Mouse (Mus musculus) small intestine, adult 2 months (tissue): ENCODE results near the gene Myzap. TPM values are rescaled to one million over a fixed set of nuclear protein-coding genes. Genes with fewer than 3 reads are reported as not detected.

ENCODE experiments used
- H3K27ac ChIP-seq: fragments of 200-500 bp; 2 replicates; pipeline ENCODE4 v1.5.1; 2012; ENCODE audit warnings: low read depth, low read length, control low read depth, inconsistent platforms; ENCODE audit not compliant: insufficient read depth
- H3K27me3 ChIP-seq: fragments of 200-500 bp; 2 replicates; pipeline ENCODE4 v1.6.1; 2012; ENCODE audit warnings: mild to moderate bottlenecking, moderate library complexity, low read length, inconsistent platforms; ENCODE audit not compliant: control insufficient read depth, insufficient read depth
- H3K36me3 ChIP-seq: fragments of 200-500 bp; 2 replicates; pipeline ENCODE4 v1.6.1; 2012; ENCODE audit warnings: mild to moderate bottlenecking, low read length, control low read depth, inconsistent platforms; ENCODE audit not compliant: control insufficient read depth, insufficient read depth
- H3K4me1 ChIP-seq: fragments of 200-500 bp; 2 replicates; pipeline ENCODE4 v1.6.1; 2012; ENCODE audit warnings: low read length, inconsistent platforms, mixed read lengths; ENCODE audit not compliant: control insufficient read depth, insufficient read depth, insufficient read length
- H3K4me3 ChIP-seq: fragments of 200-500 bp; 2 replicates; pipeline ENCODE4 v1.5.1; 2012; ENCODE audit warnings: low read depth, mild to moderate bottlenecking, control low read depth, inconsistent platforms, low read length, moderate library complexity
- CTCF ChIP-seq: fragments of 200-500 bp; IDR thresholded peaks from 2 replicates; pipeline ENCODE4 v1.5.1; 2012; ENCODE audit warnings: low read depth, mild to moderate bottlenecking, control low read depth, inconsistent platforms, low read length, moderate library complexity, mixed read lengths; ENCODE audit not compliant: insufficient replicate concordance, insufficient read length; ENCODE audit errors: extremely low read depth
- POLR2A ChIP-seq: fragments of 200-500 bp; IDR thresholded peaks from 2 replicates; pipeline ENCODE4 v1.6.1; 2012; ENCODE audit warnings: low read depth, mild to moderate bottlenecking, control low read depth, inconsistent platforms, low read length, moderate library complexity
- WGBS: fragments of 180-500 bp; shearing (Covaris S2); methylation state at CpG from one replicate; pipeline ENCODE4 v1.1.7; 2018; 5-methylcytosine and 5-hydroxymethylcytosine counted together
- polyA plus RNA-seq: library from polyadenylated mRNA; depleted of rRNA; stranded (reverse); fragments of >200 nt; gene quantifications from 2 replicates; pipeline ENCODE4 v1.2.3, GENCODE M21; 2012

The Myzap gene
- polyA plus RNA-seq, 1 experiment: 14.2 TPM

DNA sequence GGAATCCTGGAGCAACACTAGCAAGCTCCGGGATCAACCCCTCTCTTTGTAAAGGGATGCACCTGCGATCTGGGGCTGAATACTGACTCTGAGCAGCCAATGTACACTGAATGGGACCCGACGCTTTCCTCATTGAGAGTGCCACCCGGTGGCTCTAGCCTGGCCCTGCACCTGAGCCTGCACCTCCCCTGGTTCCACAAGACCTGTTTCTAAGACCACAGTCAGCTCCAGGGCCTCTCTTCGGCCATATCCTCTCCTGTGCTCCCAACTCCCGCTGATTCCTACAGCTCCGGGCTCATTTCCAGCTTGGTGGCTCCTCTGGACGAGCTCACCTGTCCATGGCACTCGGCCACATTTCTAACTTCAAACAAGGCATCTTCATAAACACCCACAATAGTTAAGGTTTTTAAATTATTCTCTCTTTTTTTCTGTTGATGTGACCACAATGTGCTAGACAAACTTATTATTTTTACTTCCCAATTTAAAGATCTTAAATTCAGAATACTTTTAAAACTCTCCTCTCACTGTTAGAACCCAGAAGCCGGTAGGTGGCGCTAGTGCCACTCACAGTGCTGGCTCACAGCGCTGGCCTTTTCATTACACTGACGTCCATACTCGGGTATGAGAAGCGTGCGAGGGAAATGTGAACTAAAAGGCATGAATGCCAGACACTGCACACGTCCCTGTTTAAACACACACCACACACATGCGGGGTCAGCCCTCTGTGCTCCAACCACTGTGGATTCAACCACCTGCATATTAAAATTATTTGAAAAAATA is 48.5 kb downstream of the Myzap start:
- Histone ChIP-seq H3K27ac (no peak overlapping the region), H3K27me3 (no peaks in the 10 kb centered on the region), H3K36me3 (peaks cover 17% of the 10 kb centered on the region), H3K4me3 (no peak overlapping the region), H3K4me1 (peaks cover 2% of the 10 kb centered on the region; the same call in 1 of the 2 replicates)
- TF ChIP-seq CTCF (peak; percentile 79; the same call in 1 of the 2 replicates), POLR2A (no peak)
- WGBS: 11% methylated on average over 19 of the region's 19 CpGs

DNA sequence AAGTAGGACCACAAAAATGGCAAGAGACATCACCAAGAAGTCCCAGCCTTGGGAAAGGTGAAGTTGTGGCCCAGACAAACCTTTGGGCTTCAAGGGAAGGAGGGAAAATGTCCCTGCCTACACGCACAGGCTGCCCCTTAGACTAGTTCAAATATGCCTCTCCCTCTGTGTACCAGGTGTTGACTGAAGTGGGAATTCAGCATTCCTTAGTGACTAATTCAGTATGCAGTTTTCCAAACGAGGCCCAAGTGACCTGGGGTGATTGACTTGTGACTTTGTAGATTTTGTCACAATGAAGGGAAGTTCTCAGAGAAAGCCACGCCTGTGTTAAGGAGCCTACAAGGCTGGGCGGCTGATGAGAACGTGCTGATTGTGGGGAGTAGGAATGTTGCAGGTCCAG is 49.9 kb downstream of the Myzap start:
- no peak overlapping the region for H3K27ac ChIP-seq
- no peak overlapping the region for H3K4me3 ChIP-seq
- H3K36me3 ChIP-seq: peaks cover 22% of the 10 kb centered on the region
- TF ChIP-seq POLR2A: no peak
- TF ChIP-seq CTCF: no peak
- 79% methylated on average over 5 of the region's 5 CpGs for WGBS
- no peaks in the 10 kb centered on the region for H3K4me1 ChIP-seq
- no peaks in the 10 kb centered on the region for H3K27me3 ChIP-seq

DNA sequence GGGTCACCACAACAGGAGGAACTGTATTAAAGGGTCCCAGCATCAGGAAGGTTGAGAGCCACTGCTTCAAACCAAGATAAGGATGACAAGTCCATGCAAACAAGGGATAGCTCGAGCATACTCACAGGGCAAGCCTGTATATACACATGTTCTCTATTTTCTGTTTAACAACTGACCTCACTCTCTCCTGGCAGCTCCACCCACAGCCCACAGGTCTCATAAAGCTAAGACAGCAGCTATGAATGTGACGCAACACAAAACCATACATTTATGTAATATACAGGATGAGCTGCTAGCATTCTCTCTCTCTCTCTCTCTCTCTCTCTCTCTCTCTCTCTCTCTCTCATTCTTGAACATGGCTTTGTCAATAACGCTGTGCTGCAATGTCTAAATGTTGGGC is 51.4 kb downstream of the Myzap start:
- H3K27me3 ChIP-seq: no peaks in the 10 kb centered on the region
- no peak overlapping the region for H3K27ac ChIP-seq
- H3K4me1 ChIP-seq: no peaks in the 10 kb centered on the region
- no peak overlapping the region for H3K4me3 ChIP-seq
- peaks cover 17% of the 10 kb centered on the region for H3K36me3 ChIP-seq
- 75% methylated on average over 3 of the region's 3 CpGs for WGBS
- no peak for TF ChIP-seq POLR2A
- no peak for TF ChIP-seq CTCF

- Histone ChIP-seq H3K27me3 (no peaks in the 10 kb centered on the region), H3K27ac (no peak overlapping the region), H3K4me1 (no peaks in the 10 kb centered on the region), H3K4me3 (no peak overlapping the region), H3K36me3 (peaks cover 19% of the 10 kb centered on the region)
- no peak for TF ChIP-seq POLR2A
- no peak for TF ChIP-seq CTCF
- WGBS: 52% methylated on average over 5 of the region's 5 CpGs
Measured at GRCm38 (mm10) chr9:71535730-71536129, 56.4 kb downstream of the Myzap start.

DNA sequence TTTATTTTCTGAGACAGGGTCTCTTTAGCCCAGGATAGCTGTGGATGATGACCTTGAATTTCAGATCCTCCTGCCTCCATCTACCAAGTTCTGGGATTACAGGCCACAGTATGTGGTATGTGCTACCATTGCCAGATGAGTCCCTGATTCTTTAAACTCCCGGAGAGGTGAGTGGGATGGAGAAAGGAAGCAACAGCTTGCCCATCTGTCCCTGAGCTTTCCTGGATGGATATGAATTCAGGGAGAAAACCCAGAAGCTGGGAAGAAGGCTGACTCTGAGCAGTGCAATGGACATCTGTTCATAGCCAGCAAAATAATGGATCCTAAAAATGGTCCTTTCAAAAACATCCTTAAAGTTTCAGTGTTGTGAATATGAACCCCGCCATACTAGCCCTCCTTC is 57.1 kb downstream of the Myzap start:
- H3K36me3 ChIP-seq: peaks cover 21% of the 10 kb centered on the region

GRCm38 (mm10) chr9:71529960-71530359 is 62.2 kb downstream of the Myzap start:
- H3K4me1 ChIP-seq: no peaks in the 10 kb centered on the region
- no peak overlapping the region for H3K4me3 ChIP-seq
- 85% methylated on average over 2 of the region's 2 CpGs for WGBS
- H3K27ac ChIP-seq: no peak overlapping the region
- no peaks in the 10 kb centered on the region for H3K27me3 ChIP-seq
- TF ChIP-seq POLR2A: no peak
- TF ChIP-seq CTCF: peak; percentile 38; the same call in 1 of the 2 replicates
- H3K36me3 ChIP-seq: peaks cover 18% of the 10 kb centered on the region

More for the DNA sequence above, 57.1 kb downstream of the Myzap start:
- TF ChIP-seq CTCF (no peak), POLR2A (no peak)
- Histone ChIP-seq H3K4me3 (no peak overlapping the region), H3K27me3 (no peaks in the 10 kb centered on the region), H3K4me1 (no peaks in the 10 kb centered on the region), H3K27ac (no peak overlapping the region)
- WGBS: 85% methylated on average over 2 of the region's 2 CpGs

DNA sequence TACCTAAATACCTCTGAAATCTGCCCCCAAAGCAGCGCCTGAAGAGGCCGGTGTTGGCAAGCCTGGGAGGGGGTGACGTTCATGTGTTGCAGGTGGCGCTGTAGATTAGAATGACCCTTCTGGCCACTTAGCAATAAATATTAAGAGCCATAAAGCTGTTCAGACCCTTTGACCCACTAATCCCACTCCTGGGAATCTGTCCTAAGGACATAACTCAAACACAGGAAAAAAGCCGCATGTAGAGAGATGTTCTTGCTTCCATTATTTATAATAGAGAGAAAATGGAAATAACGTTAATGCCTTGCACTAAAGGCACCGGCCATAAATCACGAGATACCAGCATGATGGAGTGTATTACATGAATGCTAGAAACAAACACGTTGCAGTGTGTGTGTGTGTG is 64.7 kb downstream of the Myzap start:
- Histone ChIP-seq H3K27me3 (no peaks in the 10 kb centered on the region), H3K4me1 (no peaks in the 10 kb centered on the region), H3K4me3 (no peak overlapping the region), H3K36me3 (peaks cover 19% of the 10 kb centered on the region), H3K27ac (no peak overlapping the region)
- no peak for TF ChIP-seq POLR2A
- no peak for TF ChIP-seq CTCF
- 59% methylated on average over 9 of the region's 9 CpGs for WGBS
